In genomic region chr16:35569758-35570157, GRCm38 (mm10) we compare ENCODE assay signal across 14 mouse cellular contexts. TPM values are rescaled to one million over a fixed set of nuclear protein-coding genes. Genes with fewer than 3 reads are reported as not detected.
DNase-seq lines count a peak whose midpoint lies in the region; ATAC-seq lines count a peak whose summit lies in the region.
"Had no signal": no experiment of that assay in that cellular context is flagged by ENCODE, and none has a peak within 500 bp of the region (broad histone marks: within the 10 kb centered on the region; RNA-seq: fewer than 3 reads in every experiment).

No protein-coding gene starts in this region.

- no peak overlapping the region for H3K4me2 ChIP-seq in kidney, embryonic 14.5 days (replicated peaks; ENCODE audit: low read depth, low read length)
- no peak overlapping the region for H3K4me2 ChIP-seq in midbrain, embryonic 11.5 days
- H3K4me2 ChIP-seq in midbrain, embryonic 15.5 days = no peak overlapping the region
- no peak overlapping the region for H3K4me2 ChIP-seq in intestine, embryonic 16.5 days (ENCODE audit: low read depth, low read length)

- H3K9ac ChIP-seq in kidney, embryonic 14.5 days (ENCODE audit: low read depth, low read length) = no peak overlapping the region
- no peak overlapping the region for H3K9ac ChIP-seq in midbrain, embryonic 11.5 days (ENCODE audit: low read length)
- no peak overlapping the region for H3K9ac ChIP-seq in midbrain, embryonic 15.5 days
- no peak overlapping the region for H3K9ac ChIP-seq in intestine, embryonic 16.5 days (ENCODE audit: low read depth, low read length)

- 30% methylated on average over 9 of the region's 9 CpGs for WGBS in kidney, embryonic 14.5 days
- WGBS in midbrain, embryonic 11.5 days = 36% methylated on average over 9 of the region's 9 CpGs
- WGBS in midbrain, embryonic 15.5 days = 32% methylated on average over 9 of the region's 9 CpGs
- WGBS in intestine, embryonic 16.5 days = 31% methylated on average over 9 of the region's 9 CpGs

- H3K27ac ChIP-seq in kidney, embryonic 14.5 days (ENCODE audit: low read depth, low read length) = no peak overlapping the region
- no peak overlapping the region; the same call in 1 of the 2 replicates for H3K27ac ChIP-seq in midbrain, embryonic 11.5 days (ENCODE audit: low read depth, low read length)
- no peak overlapping the region for H3K27ac ChIP-seq in midbrain, embryonic 15.5 days
- no peak overlapping the region for H3K27ac ChIP-seq in intestine, embryonic 16.5 days (ENCODE audit: low read length)

- no peaks in the 10 kb centered on the region for H3K27me3 ChIP-seq in kidney, embryonic 14.5 days (ENCODE audit: control insufficient read depth, insufficient read depth, low read length)
- H3K27me3 ChIP-seq in midbrain, embryonic 11.5 days (ENCODE audit: control insufficient read depth, insufficient read depth, low read length) = no peaks in the 10 kb centered on the region
- H3K27me3 ChIP-seq in midbrain, embryonic 15.5 days (replicated peaks) = no peaks in the 10 kb centered on the region
- no peaks in the 10 kb centered on the region for H3K27me3 ChIP-seq in intestine, embryonic 16.5 days (replicated peaks; ENCODE audit: control insufficient read depth, insufficient read depth, low read length)

- peak; percentile 26 for DNase-seq in embryo, embryonic 10 days (ENCODE audit: low spot score)
- DNase-seq in embryo, embryonic 10.5 days (ENCODE audit: low spot score) = no peak
- no peak for DNase-seq in kidney, postnatal 25 days
- DNase-seq in midbrain, embryonic 11.5 days (ENCODE audit: low spot score, missing footprints) = peak; percentile 88
- DNase-seq in embryo, embryonic 11 days = no peak
- DNase-seq: adrenal gland, adult 8-10 months; cerebellum, adult 18-20 months; gastrocnemius, postnatal 10 days; heart, postnatal 10 days; kidney, adult 18-20 months; right cerebral cortex, postnatal 25 days had no signal

- H3K36me3 ChIP-seq in kidney, embryonic 14.5 days (ENCODE audit: control insufficient read depth, insufficient read depth, low read length) = no peaks in the 10 kb centered on the region
- no peaks in the 10 kb centered on the region for H3K36me3 ChIP-seq in midbrain, embryonic 11.5 days (ENCODE audit: control insufficient read depth, insufficient read depth, low read length)
- H3K36me3 ChIP-seq in midbrain, embryonic 15.5 days (replicated peaks) = no peaks in the 10 kb centered on the region
- H3K36me3 ChIP-seq in intestine, embryonic 16.5 days (ENCODE audit: control insufficient read depth, insufficient read depth, low read length) = no peaks in the 10 kb centered on the region

- peaks cover 10% of the 10 kb centered on the region; the same call in 1 of the 2 replicates for H3K4me1 ChIP-seq in kidney, embryonic 14.5 days (ENCODE audit: control insufficient read depth, insufficient read depth, low read length)
- peaks cover 53% of the 10 kb centered on the region for H3K4me1 ChIP-seq in midbrain, embryonic 11.5 days (ENCODE audit: control insufficient read depth, insufficient read depth, low read length)
- peaks cover 35% of the 10 kb centered on the region for H3K4me1 ChIP-seq in midbrain, embryonic 15.5 days
- no peaks in the 10 kb centered on the region for H3K4me1 ChIP-seq in intestine, embryonic 16.5 days (ENCODE audit: control insufficient read depth, insufficient read depth, low read length)

- H3K9me3 ChIP-seq in kidney, embryonic 14.5 days (ENCODE audit: control insufficient read depth, low read length) = no peaks in the 10 kb centered on the region
- no peaks in the 10 kb centered on the region for H3K9me3 ChIP-seq in midbrain, embryonic 11.5 days (ENCODE audit: control insufficient read depth, low read length)
- H3K9me3 ChIP-seq in midbrain, embryonic 15.5 days = no peaks in the 10 kb centered on the region
- H3K9me3 ChIP-seq in intestine, embryonic 16.5 days (ENCODE audit: control insufficient read depth, low read length) = no peaks in the 10 kb centered on the region

- no peak overlapping the region for H3K4me3 ChIP-seq in kidney, embryonic 14.5 days (ENCODE audit: low read length)
- no peak overlapping the region for H3K4me3 ChIP-seq in midbrain, embryonic 11.5 days (ENCODE audit: low read depth, low read length)
- no peak overlapping the region for H3K4me3 ChIP-seq in midbrain, embryonic 15.5 days
- no peak overlapping the region for H3K4me3 ChIP-seq in intestine, embryonic 16.5 days (ENCODE audit: low read length)

- peak; percentile 64; the same call in 1 of the 2 replicates for ATAC-seq in kidney, embryonic 14.5 days (ENCODE audit: low FRiP score, low TSS enrichment)
- ATAC-seq in midbrain, embryonic 11.5 days (ENCODE audit: low FRiP score) = peak; percentile 60; the same call in 1 of the 2 replicates
- ATAC-seq in midbrain, embryonic 15.5 days (replicated peaks) = no peak
- peak; percentile 36; the same call in 1 of the 2 replicates for ATAC-seq in intestine, embryonic 16.5 days

RNA-seq across cellular contexts. Expression of gene Sema5b, which starts 28.8 kb away (rescaled TPM):
- 4.9 and 8.4 TPM in 2 replicates for polyA plus RNA-seq in kidney, embryonic 14.5 days (2014; fragmentation: Nextera tagmentation; extraction: Ambion mirVana)
- 31.1 and 31.7 TPM in 2 replicates for polyA plus RNA-seq in midbrain, embryonic 11.5 days (2014; fragmentation: Nextera tagmentation; extraction: Ambion mirVana)
- polyA plus RNA-seq in midbrain, embryonic 15.5 days (2015; fragmentation: Nextera tagmentation; extraction: Ambion mirVana) = 25.4 and 27.7 TPM in 2 replicates
- polyA plus RNA-seq in intestine, embryonic 16.5 days (2015; fragmentation: Nextera tagmentation; extraction: Ambion mirVana) = 4.2 and 5.1 TPM in 2 replicates

Comparison
In these comparisons a context has a peak if more than half of its experiments do, and no peak if none do; other contexts are left out.
1. DNase-seq: peak in embryo, embryonic 10 days (single experiment) and midbrain, embryonic 11.5 days (single experiment); none in embryo, embryonic 10.5 days (single experiment), kidney, postnatal 25 days (0 of 2) and embryo, embryonic 11 days (single experiment).